Mouse (Mus musculus) MEL-GATA-1-ER (cell line): Measurements from ENCODE around the gene Msrb3.

Source experiments
- DNase-seq: peaks from one replicate; pipeline ENCODE4 v3.0.0-alpha.2; 2012; ENCODE audit warnings: low read depth; ENCODE audit errors: extremely low read depth

The Msrb3 gene

GRCm38 (mm10) chr10:120898357-120898756, 544 bp downstream of the Msrb3 start:
- DNase-seq = no peak

GRCm38 (mm10) chr10:120895899-120896289, 3.0 kb downstream of the Msrb3 start:
- peak; percentile 79 for DNase-seq

- DNase-seq = no peak
Observed at GRCm38 (mm10) chr10:120894978-120895898, 3.7 kb downstream of the Msrb3 start.

GRCm38 (mm10) chr10:120893938-120894337, 5.0 kb downstream of the Msrb3 start:
- no peak for DNase-seq

- no peak for DNase-seq
Observed at GRCm38 (mm10) chr10:120891131-120891530, 7.8 kb downstream of the Msrb3 start.

GRCm38 (mm10) chr10:120890592-120890991, 8.3 kb downstream of the Msrb3 start:
- DNase-seq = no peak

GRCm38 (mm10) chr10:120888531-120888930, 10.4 kb downstream of the Msrb3 start:
- DNase-seq = no peak

GRCm38 (mm10) chr10:120884220-120884619, 14.7 kb downstream of the Msrb3 start:
- DNase-seq = no peak

GRCm38 (mm10) chr10:120883732-120884131, 15.2 kb downstream of the Msrb3 start:
- no peak for DNase-seq

- peak; percentile 16 for DNase-seq
Observed at GRCm38 (mm10) chr10:120883069-120883415, 15.9 kb downstream of the Msrb3 start.

- peak; percentile 65 for DNase-seq
Observed at GRCm38 (mm10) chr10:120882347-120883068, 16.4 kb downstream of the Msrb3 start.

GRCm38 (mm10) chr10:120876549-120877270, 22.2 kb downstream of the Msrb3 start:
- DNase-seq = no peak

- peak; percentile 85 for DNase-seq
Observed at GRCm38 (mm10) chr10:120875672-120876463, 23.0 kb downstream of the Msrb3 start.

GRCm38 (mm10) chr10:120874261-120874660, 24.6 kb downstream of the Msrb3 start:
- no peak for DNase-seq

GRCm38 (mm10) chr10:120873646-120874201, 25.2 kb downstream of the Msrb3 start:
- no peak for DNase-seq

GRCm38 (mm10) chr10:120872483-120872862, 26.4 kb downstream of the Msrb3 start:
- no peak for DNase-seq

GRCm38 (mm10) chr10:120871630-120872482, 27.0 kb downstream of the Msrb3 start:
- DNase-seq = no peak

- no peak for DNase-seq
Observed at GRCm38 (mm10) chr10:120871096-120871495, 27.8 kb downstream of the Msrb3 start.

GRCm38 (mm10) chr10:120869241-120869775, 29.6 kb downstream of the Msrb3 start:
- no peak for DNase-seq
